Mouse (Mus musculus) thymus, adult 2 months (tissue): ENCODE measurements around the gene Cend1.

Experiments used
- CTCF ChIP-seq: fragments of 200-500 bp; IDR thresholded peaks from 2 replicates; pipeline ENCODE4 v1.5.1; 2012; ENCODE audit warnings: mild to moderate bottlenecking, control low read depth, low read length, moderate library complexity, borderline replicate concordance; ENCODE audit not compliant: control insufficient read depth, poor library complexity, insufficient read depth; ENCODE audit errors: extremely low read depth
- POLR2A ChIP-seq: fragments of 200-500 bp; IDR thresholded peaks from 2 replicates; pipeline ENCODE4 v1.6.1; 2012; ENCODE audit warnings: mild to moderate bottlenecking, low read length, control low read depth, moderate library complexity; ENCODE audit not compliant: control insufficient read depth, poor library complexity, insufficient read depth; ENCODE audit errors: extremely low read depth

GRCm38 (mm10) chr7:141477578-141478269, 48.4 kb upstream of the Cend1 start:
- no peak for TF ChIP-seq POLR2A
- TF ChIP-seq CTCF: no peak
